Comparison of ENCODE assay signal across 1 mouse cellular context in the genomic region with DNA sequence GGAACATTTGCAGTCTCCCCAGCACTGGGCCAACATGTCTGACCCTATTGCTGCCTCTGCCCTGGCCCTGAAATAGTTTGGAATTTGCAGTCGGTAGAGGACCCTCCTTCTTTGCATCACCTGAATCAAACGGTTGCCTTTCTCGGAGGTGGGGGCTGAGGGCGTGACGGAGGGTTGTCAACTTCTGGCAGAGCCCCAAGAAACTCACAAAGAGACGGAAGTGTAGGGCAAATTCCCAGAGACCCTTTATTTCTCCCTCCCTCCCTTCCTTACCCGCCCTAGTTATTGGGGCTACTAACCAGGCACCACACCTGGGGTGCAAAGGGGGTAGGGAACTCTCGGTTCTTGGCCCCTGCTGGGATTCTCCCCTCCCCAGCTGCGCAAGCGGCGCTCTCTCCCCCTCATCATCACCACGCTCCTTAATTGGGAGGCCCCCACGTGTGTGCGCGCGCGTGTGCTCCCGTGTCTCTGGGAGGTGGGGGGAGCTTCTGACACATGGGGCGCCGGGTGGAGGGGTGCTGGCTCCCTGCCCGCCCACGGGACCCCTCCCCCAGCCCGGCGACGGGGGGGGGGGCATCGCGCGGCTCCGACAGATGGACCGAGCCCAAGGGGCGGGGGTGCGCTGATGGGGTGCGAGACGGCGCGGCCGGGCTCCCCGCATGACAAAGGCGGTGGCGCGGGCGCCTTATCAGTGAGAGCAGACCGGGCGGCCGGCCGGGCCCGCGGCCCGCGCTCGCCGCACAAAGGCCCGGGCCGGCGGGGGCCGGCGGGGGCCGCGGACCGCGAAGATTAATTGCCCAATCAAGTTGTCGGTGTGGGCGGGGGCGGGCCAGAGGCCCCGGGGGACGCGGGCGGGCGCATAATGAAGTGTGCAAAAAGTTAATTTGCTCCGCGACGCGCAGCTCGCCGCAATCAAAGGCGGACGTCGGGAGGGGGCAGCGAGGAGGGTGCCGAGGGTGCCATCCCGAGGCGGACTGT.
TF ChIP-seq lines count a peak whose summit lies in the region.

No protein-coding gene starts in this region.

TF ChIP-seq in MEL, 35 proteins besides CTCF, POLR2A, EP300 and RAD21 (continued from another document):
- TF ChIP-seq NRF1 (IDR thresholded peaks at IDR 0.05; ENCODE audit: insufficient read depth, low read depth, low read length, poor library complexity, severe bottlenecking) (no peak), UBTF (IDR thresholded peaks at IDR 0.05; ENCODE audit: borderline replicate concordance, insufficient read depth, low read depth, low read length) (no peak), POLR2AphosphoS5 (IDR thresholded peaks at IDR 0.05; ENCODE audit: borderline replicate concordance, low read depth, low read length) (no peak), CHD2 (IDR thresholded peaks at IDR 0.05; ENCODE audit: low read length) (no peak), ELF1 (IDR thresholded peaks at IDR 0.05; ENCODE audit: low read depth, low read length) (no peak), MYC (IDR thresholded peaks at IDR 0.05; ENCODE audit: low read depth, low read length) (no peak), MXI1 (IDR thresholded peaks at IDR 0.05; ENCODE audit: low read depth, low read length) (no peak), POLR2AphosphoS2 (IDR thresholded peaks at IDR 0.05; ENCODE audit: low read length) (no peak), SIN3A (IDR thresholded peaks at IDR 0.05; ENCODE audit: low read length) (no peak), MYB (IDR thresholded peaks at IDR 0.05; ENCODE audit: low read depth, low read length) (no peak), MAX (IDR thresholded peaks at IDR 0.05; ENCODE audit: low read length) (no peak)
